ENCODE assay signal across 8 mouse cellular contexts in the genomic region with DNA sequence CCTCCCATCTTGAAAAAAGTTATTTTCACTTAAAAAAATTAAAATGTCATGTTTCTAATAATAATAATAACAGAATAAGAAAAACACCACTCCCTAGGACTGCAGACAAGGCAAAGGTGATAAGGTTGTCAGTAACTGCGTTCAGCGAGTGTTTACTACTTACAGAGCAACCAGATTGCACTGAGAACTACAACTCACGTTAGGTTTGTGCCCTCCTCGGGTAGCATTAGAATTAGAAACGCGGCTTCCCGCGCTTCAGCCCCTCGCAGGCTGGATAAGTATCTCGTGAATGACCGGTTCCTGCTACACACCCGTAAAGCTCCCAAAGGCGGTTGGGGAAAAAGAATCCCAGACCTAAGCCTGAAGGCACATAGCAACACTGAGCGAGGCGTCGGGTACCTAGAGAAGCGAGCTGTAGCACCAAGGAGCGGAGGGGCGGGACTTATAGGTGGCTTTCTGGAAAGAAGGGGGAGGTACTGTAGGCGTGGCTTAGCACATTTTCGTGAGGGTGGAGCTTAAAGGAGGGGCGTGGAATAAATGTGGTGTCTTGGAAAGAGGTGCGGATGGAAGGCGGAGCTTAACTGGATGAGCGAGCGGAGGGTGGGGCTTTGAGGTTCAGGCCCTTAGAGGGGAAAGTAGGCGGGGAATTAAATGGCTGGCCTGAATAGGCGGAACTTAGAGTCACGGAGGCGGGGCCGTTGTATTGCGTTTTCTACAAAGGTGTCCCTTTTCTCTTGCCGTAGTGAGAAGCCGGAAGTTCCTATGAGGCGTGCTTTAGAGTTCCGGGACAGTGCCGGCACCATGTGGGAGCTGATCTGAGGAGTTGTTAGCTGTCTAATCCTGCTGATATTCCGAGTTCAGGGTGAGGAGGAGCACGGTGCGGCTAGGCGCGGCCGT. TPM values are rescaled to one million over a fixed set of nuclear protein-coding genes. Genes with fewer than 3 reads are reported as not detected.
DNase-seq lines count a peak whose midpoint lies in the region; ATAC-seq and TF ChIP-seq lines count a peak whose summit lies in the region.

A gene (plus strand): TSS at position 419 of the 897 bp plus-strand sequence.

- DNase-seq in ZHBTc4 (ENCODE audit: low read depth, low spot score) = peak; percentile 100
- DNase-seq in gastrocnemius, adult 2 months = peak; percentile 94
- peak; percentile 97 for DNase-seq in hindbrain, postnatal 0 days (ENCODE audit: low spot score)
- DNase-seq in left cerebral cortex, adult 2 months (ENCODE audit: extremely low spot score in 1 of 2, low spot score in 2 of 2) = peak; percentile 90 to 93
- peak; percentile 95 to 96 for DNase-seq in right cerebral cortex, adult 2 months (ENCODE audit: low spot score in 2 of 2)
- DNase-seq in urinary bladder, postnatal 14 days (ENCODE audit: low spot score) = peak; percentile 93

- H3K27me3 ChIP-seq in hindbrain, postnatal 0 days (ENCODE audit: insufficient read depth, low read length) = no peaks in the 10 kb centered on the region

- peak; percentile 93 for ATAC-seq in common myeloid progenitor, adult 5-6 weeks (replicated peaks; ENCODE audit: low read depth, poor library complexity, severe bottlenecking)
- peak; percentile 96 for ATAC-seq in hindbrain, postnatal 0 days
- peak; percentile 93 for ATAC-seq in megakaryocyte, adult 5-6 weeks (ENCODE audit: poor library complexity, severe bottlenecking)

- peak within 1 kb of the TSS; percentile 85 for H3K27ac ChIP-seq in gastrocnemius, adult 2 months
- H3K27ac ChIP-seq in hindbrain, postnatal 0 days = peak within 1 kb of the TSS; percentile 22
- H3K27ac ChIP-seq in left cerebral cortex, adult 2 months = peak within 1 kb of the TSS; percentile 53

- peaks cover 4% of the 10 kb centered on the region; the same call in 1 of the 2 replicates for H3K36me3 ChIP-seq in hindbrain, postnatal 0 days (ENCODE audit: insufficient read depth, low read length)

- H3K9me3 ChIP-seq in hindbrain, postnatal 0 days (ENCODE audit: low read length) = no peaks in the 10 kb centered on the region

- peaks cover 5% of the 10 kb centered on the region for H3K4me1 ChIP-seq in hindbrain, postnatal 0 days (ENCODE audit: insufficient read depth, low read length)

- no peak for TF ChIP-seq CTCF in gastrocnemius, adult 2 months (IDR thresholded peaks at IDR 0.05)
- TF ChIP-seq CTCF in hindbrain, postnatal 0 days (IDR thresholded peaks at IDR 0.05; ENCODE audit: low read depth) = no peak
- no peak for TF ChIP-seq CTCF in left cerebral cortex, adult 2 months (IDR thresholded peaks at IDR 0.05)

- under 1% methylated on average over 43 of the region's 43 CpGs for WGBS in hindbrain, postnatal 0 days

- peak within 1 kb of the TSS; percentile 99 for H3K4me2 ChIP-seq in hindbrain, postnatal 0 days (ENCODE audit: low read depth, low read length)

- peak within 1 kb of the TSS; percentile 100 for H3K4me3 ChIP-seq in gastrocnemius, adult 2 months
- peak within 1 kb of the TSS; percentile 81 for H3K4me3 ChIP-seq in hindbrain, postnatal 0 days (ENCODE audit: low read length)
- H3K4me3 ChIP-seq in left cerebral cortex, adult 2 months = peak within 1 kb of the TSS; percentile 98

- H3K9ac ChIP-seq in hindbrain, postnatal 0 days (replicated peaks; ENCODE audit: low read length) = peak within 1 kb of the TSS; percentile 56

- intact Hi-C loops in gastrocnemius, adult 2 months (cut with DNase I) = no loop called here
- intact Hi-C loops in left cerebral cortex, adult 2 months (cut with DNase I) = loop anchor here (2.0 to 5.0 kb wide), 2 partner anchors 37 to 184 kb away; no protein-coding TSS in a partner anchor

RNA-seq across cellular contexts. Expression of the gene that starts here (rescaled TPM):
- total RNA-seq in common myeloid progenitor, adult 5-6 weeks (2017) = 119 and 120 TPM in 2 replicates
- total RNA-seq in gastrocnemius, adult 2 months (2021) = 10 to 100 TPM; 13.5 to 14.0 TPM
- total RNA-seq in hindbrain, postnatal 0 days (2014; rRNA removed) = 12.4 and 14.2 TPM in 2 replicates
- 5.9 and 6.4 TPM in 2 replicates for polyA plus RNA-seq in hindbrain, postnatal 0 days (2015; fragmentation: Nextera tagmentation; extraction: Ambion mirVana)
- 10 to 100 TPM; 28.3 to 35.5 TPM for total RNA-seq in left cerebral cortex, adult 2 months (2021)
- 15.8 and 18.7 TPM in 2 replicates for total RNA-seq in megakaryocyte, adult 5-6 weeks (2015)
- total RNA-seq in megakaryocyte, adult 5-6 weeks (2017) = 38.3 and 52.8 TPM in 2 replicates

Comparison
In these comparisons a context has a peak if more than half of its experiments do, and no peak if none do; other contexts are left out.
1. Peak in every context shown above with its lines: DNase-seq, ATAC-seq, H3K4me3 ChIP-seq and H3K27ac ChIP-seq.
2. H3K27ac ChIP-seq: peak in every context shown above with its lines; median percentile 85 in gastrocnemius, adult 2 months; 53 in left cerebral cortex, adult 2 months; 22 in hindbrain, postnatal 0 days.